Mouse (Mus musculus): ENCODE data around the gene Map2k6.

The Map2k6 gene

GRCm38 (mm10) chr11:110572548-110572947 is 173.6 kb downstream of the Map2k6 start:
- peak; percentile 65 for DNase-seq

All from retina, postnatal 1 day (tissue).